Mouse (Mus musculus): ENCODE results near the gene Adm2. TPM values are rescaled to one million over a fixed set of nuclear protein-coding genes. Genes with fewer than 3 reads are reported as not detected.

Gene Adm2
- 0.30 and 0.34 TPM in 2 replicates for polyA plus RNA-seq (2016; fragmentation: Nextera tagmentation; extraction: Ambion mirVana)

- H3K36me3 ChIP-seq (replicated peaks): no peaks in the 10 kb centered on the region
- peaks cover 9% of the 10 kb centered on the region for H3K4me1 ChIP-seq
- peaks cover 36% of the 10 kb centered on the region for H3K27me3 ChIP-seq (replicated peaks; ENCODE audit: low read depth, poor library complexity, severe bottlenecking)
- DNase-seq (ENCODE audit: low spot score): peak; percentile 28
- peak within 1 kb of the TSS; percentile 44 for H3K4me3 ChIP-seq
- WGBS: 6% methylated on average over 26 of the region's 26 CpGs
- no peak within 1 kb of the TSS for H3K27ac ChIP-seq (replicated peaks)
- H3K9me3 ChIP-seq: no peaks in the 10 kb centered on the region
Observed at GRCm38 (mm10) chr15:89322670-89323522, at the start of gene Adm2. TSS of gene Adm2 (plus strand) at chr15:89322720.

DNA sequence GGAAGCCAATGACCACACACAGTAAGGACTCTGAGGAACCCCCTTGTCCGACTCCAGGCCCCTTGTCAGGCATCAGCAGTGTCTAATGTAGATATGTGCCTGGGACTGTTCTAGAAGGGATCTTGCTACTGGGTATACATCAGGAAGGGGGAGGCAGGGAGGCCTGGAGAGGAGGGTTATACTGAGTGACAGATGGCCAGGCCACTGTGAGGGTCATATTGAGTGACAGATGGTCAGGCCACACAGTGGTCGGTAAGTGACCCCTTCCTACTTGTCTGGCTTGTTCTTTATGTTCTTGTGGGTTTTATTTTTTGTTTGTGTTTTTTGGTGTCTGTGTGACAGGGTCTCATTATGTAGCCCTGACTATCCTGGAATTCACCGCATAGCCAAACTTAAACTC, 47.0 kb upstream of the Adm2 start:
- Histone ChIP-seq H3K36me3 (replicated peaks) (peaks cover 83% of the 10 kb centered on the region), H3K27me3 (replicated peaks; ENCODE audit: low read depth, poor library complexity, severe bottlenecking) (no peaks in the 10 kb centered on the region), H3K9me3 (no peaks in the 10 kb centered on the region), H3K4me1 (no peaks in the 10 kb centered on the region), H3K4me3 (no peak overlapping the region), H3K27ac (replicated peaks) (no peak overlapping the region)
- no peak for DNase-seq (ENCODE audit: low spot score)
- WGBS: 77% methylated on average over 3 of the region's 3 CpGs

DNA sequence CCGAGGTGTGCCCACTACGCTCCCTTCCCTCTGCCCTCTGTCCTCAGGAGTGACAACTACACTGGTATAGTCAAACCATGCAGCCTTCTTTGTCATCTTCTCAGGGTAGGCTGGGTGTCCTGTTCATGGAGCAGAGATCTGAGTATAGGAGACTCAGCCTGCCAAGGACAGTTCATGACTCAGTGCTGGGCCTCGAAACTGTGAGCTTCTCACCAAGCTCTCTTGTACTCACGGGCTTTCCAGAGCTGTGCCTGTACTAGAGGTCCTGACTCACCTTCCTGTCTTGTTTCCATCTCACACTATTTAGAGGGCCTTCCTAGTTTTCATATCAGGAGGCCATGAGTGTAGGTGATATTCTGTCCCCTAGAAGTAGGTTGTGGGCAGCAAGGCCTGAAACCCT, 45.2 kb upstream of the Adm2 start:
- 93% methylated on average over 4 of the region's 4 CpGs for WGBS
- no peak for DNase-seq (ENCODE audit: low spot score)
- peaks cover 89% of the 10 kb centered on the region for H3K36me3 ChIP-seq (replicated peaks)

DNA sequence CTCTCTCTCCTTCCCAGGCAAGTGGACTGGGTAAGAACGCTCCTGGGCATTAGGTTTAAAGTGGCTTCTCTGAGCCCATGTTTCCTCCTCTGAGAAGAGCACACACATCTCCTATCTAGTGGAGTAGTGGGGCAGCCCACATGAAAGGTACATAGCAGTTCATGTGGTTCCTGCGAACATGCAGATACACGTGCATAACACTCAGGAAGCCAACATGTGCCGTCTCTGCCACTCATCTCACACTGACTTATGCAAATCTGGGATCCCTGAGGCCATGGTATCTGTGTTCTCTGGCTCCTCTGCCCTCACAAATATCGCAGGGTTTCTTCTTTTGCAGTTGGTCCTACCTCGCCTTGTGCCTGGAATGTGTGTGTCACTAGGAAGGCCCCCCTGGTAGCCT, 40.0 kb upstream of the Adm2 start:
- Histone ChIP-seq H3K4me3 (no peak overlapping the region), H3K9me3 (no peaks in the 10 kb centered on the region), H3K36me3 (replicated peaks) (peaks cover 98% of the 10 kb centered on the region), H3K27me3 (replicated peaks; ENCODE audit: low read depth, poor library complexity, severe bottlenecking) (no peaks in the 10 kb centered on the region), H3K4me1 (no peaks in the 10 kb centered on the region), H3K27ac (replicated peaks) (no peak overlapping the region)
- no peak for DNase-seq (ENCODE audit: low spot score)
- WGBS: 81% methylated on average over 6 of the region's 6 CpGs

More for the DNA sequence above, 45.2 kb upstream of the Adm2 start:
- Histone ChIP-seq H3K4me1 (no peaks in the 10 kb centered on the region), H3K4me3 (no peak overlapping the region), H3K27me3 (replicated peaks; ENCODE audit: low read depth, poor library complexity, severe bottlenecking) (no peaks in the 10 kb centered on the region), H3K9me3 (no peaks in the 10 kb centered on the region), H3K27ac (replicated peaks) (no peak overlapping the region)

- H3K36me3 ChIP-seq (replicated peaks): peaks cover 98% of the 10 kb centered on the region
- no peaks in the 10 kb centered on the region for H3K27me3 ChIP-seq (replicated peaks; ENCODE audit: low read depth, poor library complexity, severe bottlenecking)
- no peak for DNase-seq (ENCODE audit: low spot score)
- no peaks in the 10 kb centered on the region for H3K9me3 ChIP-seq
- H3K4me1 ChIP-seq: no peaks in the 10 kb centered on the region
- WGBS: 89% methylated on average over 2 of the region's 2 CpGs
- no peak overlapping the region for H3K27ac ChIP-seq (replicated peaks)
- H3K4me3 ChIP-seq: no peak overlapping the region
Observed at GRCm38 (mm10) chr15:89284094-89284493, 38.4 kb upstream of the Adm2 start.

DNA sequence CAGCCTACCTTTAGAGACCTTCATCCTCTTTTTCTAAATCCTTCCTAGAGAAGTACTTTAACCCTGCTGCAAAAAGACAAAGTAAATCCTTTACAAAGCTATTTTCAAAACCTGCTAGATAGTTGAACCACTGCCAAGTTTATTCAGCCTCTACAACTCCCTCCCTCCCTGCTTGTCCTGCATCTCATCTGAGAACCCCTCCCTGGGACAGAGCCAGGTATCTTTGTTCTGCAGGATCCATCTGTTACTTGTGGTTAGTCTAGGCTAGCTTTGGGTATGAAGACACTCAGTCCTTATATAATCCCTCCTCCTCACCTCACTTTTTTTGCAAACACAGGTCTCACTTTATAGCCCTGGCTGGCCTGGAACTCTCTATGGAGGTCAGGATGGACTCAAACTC, 37.5 kb upstream of the Adm2 start:
- Histone ChIP-seq H3K36me3 (replicated peaks) (peaks cover 98% of the 10 kb centered on the region), H3K27me3 (replicated peaks; ENCODE audit: low read depth, poor library complexity, severe bottlenecking) (no peaks in the 10 kb centered on the region), H3K9me3 (no peaks in the 10 kb centered on the region), H3K4me1 (no peaks in the 10 kb centered on the region), H3K4me3 (no peak overlapping the region), H3K27ac (replicated peaks) (no peak overlapping the region)
- no peak for DNase-seq (ENCODE audit: low spot score)

DNA sequence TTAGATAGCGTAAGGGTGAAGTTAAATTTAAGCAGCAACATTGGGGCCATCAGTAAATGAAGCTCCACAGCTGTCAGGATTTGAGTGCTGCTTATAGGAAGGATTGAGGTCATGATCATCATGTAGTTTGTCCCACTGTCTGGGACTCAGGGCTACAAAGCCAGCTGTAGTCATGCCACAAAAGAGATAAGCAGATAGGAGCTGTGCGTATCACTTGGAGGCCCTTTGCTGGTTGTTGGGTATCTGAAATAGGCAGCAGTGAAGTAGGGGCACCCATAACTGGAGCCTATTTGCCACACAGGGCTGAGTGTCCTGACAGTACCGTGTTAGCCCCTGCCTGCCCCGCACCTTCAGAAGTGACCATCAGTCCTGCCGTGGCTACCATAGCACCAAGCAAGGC, 37.0 kb upstream of the Adm2 start:
- H3K36me3 ChIP-seq (replicated peaks): peaks cover 98% of the 10 kb centered on the region
- no peak overlapping the region for H3K4me3 ChIP-seq
- 93% methylated on average over 5 of the region's 5 CpGs for WGBS
- H3K27me3 ChIP-seq (replicated peaks; ENCODE audit: low read depth, poor library complexity, severe bottlenecking): no peaks in the 10 kb centered on the region
- H3K4me1 ChIP-seq: no peaks in the 10 kb centered on the region
- DNase-seq (ENCODE audit: low spot score): no peak
- no peak overlapping the region for H3K27ac ChIP-seq (replicated peaks)
- no peaks in the 10 kb centered on the region for H3K9me3 ChIP-seq

DNA sequence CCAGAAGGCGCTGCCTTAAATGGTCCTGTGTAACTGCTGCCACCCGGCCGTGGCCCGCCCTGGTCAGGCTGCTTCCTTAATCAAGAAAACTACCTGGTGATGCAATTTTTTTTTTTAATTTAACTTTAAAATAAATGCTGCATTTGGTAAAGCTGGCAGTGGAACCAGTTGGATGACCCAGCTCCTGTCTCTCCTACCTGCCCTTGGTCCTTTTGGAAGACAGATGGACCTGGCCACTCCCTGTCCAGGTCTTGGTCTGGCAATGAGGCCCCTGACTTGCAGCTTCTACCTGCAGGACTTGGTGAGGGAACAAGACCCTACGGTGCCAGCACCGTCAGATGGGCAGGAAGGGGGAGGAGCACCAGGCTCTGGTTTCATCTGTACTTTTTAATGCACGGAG, 36.4 kb upstream of the Adm2 start:
- WGBS: 88% methylated on average over 7 of the region's 7 CpGs
- Histone ChIP-seq H3K4me1 (no peaks in the 10 kb centered on the region), H3K4me3 (no peak overlapping the region), H3K27ac (replicated peaks) (no peak overlapping the region), H3K36me3 (replicated peaks) (peaks cover 98% of the 10 kb centered on the region), H3K27me3 (replicated peaks; ENCODE audit: low read depth, poor library complexity, severe bottlenecking) (no peaks in the 10 kb centered on the region), H3K9me3 (no peaks in the 10 kb centered on the region)
- DNase-seq (ENCODE audit: low spot score): no peak

DNA sequence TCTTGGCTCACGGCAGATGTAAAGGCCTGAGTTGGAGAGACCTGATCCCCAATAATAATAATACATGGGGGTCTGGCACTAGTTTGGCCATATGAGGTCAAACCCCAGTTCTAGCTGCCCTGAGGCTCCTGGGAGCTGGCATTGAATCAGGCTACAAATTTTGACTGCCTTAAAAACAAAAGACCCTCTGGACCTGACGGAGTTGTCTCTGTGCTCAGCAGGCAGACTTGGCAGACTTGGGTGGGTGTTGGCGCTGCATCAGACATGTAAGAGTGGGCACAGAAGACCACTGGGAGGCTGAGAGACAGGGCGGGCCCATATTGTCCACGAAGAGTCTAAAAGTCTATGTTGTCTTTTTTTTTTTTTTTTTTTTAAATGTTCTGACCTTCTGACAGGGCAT, 35.9 kb upstream of the Adm2 start:
- Histone ChIP-seq H3K4me3 (no peak overlapping the region), H3K9me3 (no peaks in the 10 kb centered on the region), H3K36me3 (replicated peaks) (peaks cover 98% of the 10 kb centered on the region), H3K27me3 (replicated peaks; ENCODE audit: low read depth, poor library complexity, severe bottlenecking) (no peaks in the 10 kb centered on the region), H3K4me1 (no peaks in the 10 kb centered on the region), H3K27ac (replicated peaks) (no peak overlapping the region)
- no peak for DNase-seq (ENCODE audit: low spot score)
- WGBS: 96% methylated on average over 5 of the region's 5 CpGs

- no peak for DNase-seq (ENCODE audit: low spot score)
- no peaks in the 10 kb centered on the region for H3K4me1 ChIP-seq
- no peaks in the 10 kb centered on the region for H3K9me3 ChIP-seq
- H3K27me3 ChIP-seq (replicated peaks; ENCODE audit: low read depth, poor library complexity, severe bottlenecking): no peaks in the 10 kb centered on the region
- H3K27ac ChIP-seq (replicated peaks): no peak overlapping the region
- no peak overlapping the region for H3K4me3 ChIP-seq
- peaks cover 98% of the 10 kb centered on the region for H3K36me3 ChIP-seq (replicated peaks)
- 92% methylated on average over 23 of the region's 23 CpGs for WGBS
Observed at GRCm38 (mm10) chr15:89288227-89288767, 34.2 kb upstream of the Adm2 start.

GRCm38 (mm10) chr15:89289455-89289854, 33.1 kb upstream of the Adm2 start:
- no peak overlapping the region for H3K27ac ChIP-seq (replicated peaks)
- DNase-seq (ENCODE audit: low spot score): no peak
- no peaks in the 10 kb centered on the region for H3K27me3 ChIP-seq (replicated peaks; ENCODE audit: low read depth, poor library complexity, severe bottlenecking)
- no peak overlapping the region for H3K4me3 ChIP-seq
- H3K36me3 ChIP-seq (replicated peaks): peaks cover 98% of the 10 kb centered on the region
- 95% methylated on average over 11 of the region's 11 CpGs for WGBS
- no peaks in the 10 kb centered on the region for H3K9me3 ChIP-seq
- no peaks in the 10 kb centered on the region for H3K4me1 ChIP-seq

DNA sequence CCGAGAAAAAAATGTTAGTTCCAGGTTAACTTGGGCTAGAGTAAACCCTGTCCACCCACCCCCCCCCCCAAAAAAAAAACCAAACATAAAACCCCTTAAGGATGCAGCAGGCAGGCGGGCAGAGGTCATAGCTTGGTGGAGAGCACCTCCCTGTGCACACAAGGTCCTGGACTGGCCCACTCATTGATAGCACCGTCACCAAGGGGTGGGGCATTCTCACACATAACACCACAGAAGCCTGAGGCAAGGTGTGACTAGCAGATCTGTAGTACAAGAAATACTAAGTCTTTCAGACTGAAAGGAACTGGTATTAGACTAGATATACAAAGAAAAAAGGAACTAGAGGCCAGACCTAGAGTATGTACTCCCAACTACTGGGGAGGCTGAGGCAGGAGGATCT, 31.0 kb upstream of the Adm2 start:
- WGBS: 88% methylated on average over 3 of the region's 3 CpGs
- DNase-seq (ENCODE audit: low spot score): no peak
- H3K27me3 ChIP-seq (replicated peaks; ENCODE audit: low read depth, poor library complexity, severe bottlenecking): no peaks in the 10 kb centered on the region
- H3K9me3 ChIP-seq: no peaks in the 10 kb centered on the region
- no peaks in the 10 kb centered on the region for H3K4me1 ChIP-seq
- peaks cover 100% of the 10 kb centered on the region for H3K36me3 ChIP-seq (replicated peaks)
- no peak overlapping the region for H3K4me3 ChIP-seq
- no peak overlapping the region for H3K27ac ChIP-seq (replicated peaks)

DNA sequence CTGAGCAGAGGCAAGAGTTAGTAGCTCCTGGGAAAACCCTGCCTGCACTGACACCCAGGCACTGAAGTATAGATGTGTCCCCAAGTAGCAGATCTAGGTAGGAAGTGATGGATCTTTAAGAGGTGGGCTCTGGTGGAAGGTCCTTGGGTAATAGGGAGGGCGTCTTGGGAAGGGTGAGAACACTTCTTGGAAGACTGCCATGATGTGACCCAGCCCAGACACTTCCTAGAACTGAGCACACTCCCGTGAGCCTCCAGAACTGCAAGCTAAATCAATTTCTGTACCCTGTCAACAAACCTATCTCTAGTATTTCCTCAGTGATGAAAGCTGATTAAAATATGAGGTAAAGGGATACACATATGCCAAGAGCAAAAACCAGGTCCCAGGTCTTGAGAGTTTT, 29.7 kb upstream of the Adm2 start:
- WGBS: 90% methylated on average over 2 of the region's 2 CpGs
- no peak overlapping the region for H3K4me3 ChIP-seq
- H3K9me3 ChIP-seq: no peaks in the 10 kb centered on the region
- no peaks in the 10 kb centered on the region for H3K27me3 ChIP-seq (replicated peaks; ENCODE audit: low read depth, poor library complexity, severe bottlenecking)
- H3K4me1 ChIP-seq: no peaks in the 10 kb centered on the region
- H3K27ac ChIP-seq (replicated peaks): no peak overlapping the region
- peaks cover 100% of the 10 kb centered on the region for H3K36me3 ChIP-seq (replicated peaks)
- DNase-seq (ENCODE audit: low spot score): no peak

Data from embryonic facial prominence, embryonic 10.5 days (tissue).